Mouse (Mus musculus): Measurements from ENCODE around the gene Uap1l1. TPM values are rescaled to one million over a fixed set of nuclear protein-coding genes. Genes with fewer than 3 reads are reported as not detected.

The Uap1l1 gene
- polyA plus RNA-seq, 1 experiment from 2014 or later: 7.4 TPM

DNA sequence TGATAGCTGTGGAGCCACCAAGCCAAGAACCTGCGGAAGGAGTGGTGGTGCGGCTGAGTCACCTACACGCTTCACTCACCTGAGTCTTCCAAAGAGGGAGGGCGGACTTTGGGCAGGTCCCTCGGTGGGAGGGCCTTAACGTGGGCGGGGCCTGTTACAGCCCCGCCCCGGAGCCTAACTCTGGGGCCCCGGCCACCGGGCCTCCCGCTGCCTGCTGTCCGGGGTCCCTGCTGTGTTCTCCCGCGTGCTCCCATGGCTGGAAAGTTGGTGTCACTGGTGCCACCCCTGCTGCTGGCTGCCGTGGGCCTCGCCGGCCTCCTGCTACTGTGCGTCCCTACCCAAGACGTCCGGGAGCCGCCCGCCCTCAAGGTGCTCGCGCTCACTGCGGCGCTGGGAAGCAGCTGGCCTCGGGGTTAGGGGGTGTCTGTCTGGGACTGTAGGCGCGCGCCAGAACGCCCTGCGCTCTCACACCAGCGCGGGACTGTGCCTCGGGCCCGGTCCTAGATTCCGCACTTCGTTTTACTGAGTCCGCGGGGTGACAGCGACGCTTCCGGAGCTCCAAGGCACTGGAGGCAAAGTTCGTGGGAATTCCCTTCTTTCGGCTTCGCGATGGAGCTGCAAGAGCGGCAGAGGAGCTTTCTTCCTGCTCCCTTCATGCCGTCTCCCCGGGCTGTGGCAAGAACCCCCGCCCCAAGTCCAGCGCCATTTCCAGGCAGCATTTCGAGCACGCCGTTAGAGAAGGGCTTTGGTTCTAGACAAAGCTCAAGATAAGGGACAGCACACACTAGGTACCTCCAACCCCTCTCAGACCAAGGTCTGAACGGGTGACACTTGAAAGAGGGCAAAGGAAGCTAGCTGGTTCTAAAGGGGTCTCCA is 30.5 kb upstream of the Uap1l1 start, which contains the start of gene Entpd2:
Gene Entpd2, plus strand, starts transcription at position 154 of the 876 bp plus-strand sequence.
- under 1% methylated on average over 57 of the region's 57 CpGs for WGBS
- Histone ChIP-seq H3K9me3 (no peaks in the 10 kb centered on the region), H3K27ac (no peak within 1 kb of the TSS), H3K36me3 (no peaks in the 10 kb centered on the region), H3K4me1 (replicated peaks) (peaks cover 34% of the 10 kb centered on the region), H3K27me3 (ENCODE audit: insufficient read depth, poor library complexity, severe bottlenecking) (peaks cover 72% of the 10 kb centered on the region), H3K4me3 (peak within 1 kb of the TSS; percentile 53)
- peak; percentile 41 for DNase-seq (ENCODE audit: low spot score)

DNA sequence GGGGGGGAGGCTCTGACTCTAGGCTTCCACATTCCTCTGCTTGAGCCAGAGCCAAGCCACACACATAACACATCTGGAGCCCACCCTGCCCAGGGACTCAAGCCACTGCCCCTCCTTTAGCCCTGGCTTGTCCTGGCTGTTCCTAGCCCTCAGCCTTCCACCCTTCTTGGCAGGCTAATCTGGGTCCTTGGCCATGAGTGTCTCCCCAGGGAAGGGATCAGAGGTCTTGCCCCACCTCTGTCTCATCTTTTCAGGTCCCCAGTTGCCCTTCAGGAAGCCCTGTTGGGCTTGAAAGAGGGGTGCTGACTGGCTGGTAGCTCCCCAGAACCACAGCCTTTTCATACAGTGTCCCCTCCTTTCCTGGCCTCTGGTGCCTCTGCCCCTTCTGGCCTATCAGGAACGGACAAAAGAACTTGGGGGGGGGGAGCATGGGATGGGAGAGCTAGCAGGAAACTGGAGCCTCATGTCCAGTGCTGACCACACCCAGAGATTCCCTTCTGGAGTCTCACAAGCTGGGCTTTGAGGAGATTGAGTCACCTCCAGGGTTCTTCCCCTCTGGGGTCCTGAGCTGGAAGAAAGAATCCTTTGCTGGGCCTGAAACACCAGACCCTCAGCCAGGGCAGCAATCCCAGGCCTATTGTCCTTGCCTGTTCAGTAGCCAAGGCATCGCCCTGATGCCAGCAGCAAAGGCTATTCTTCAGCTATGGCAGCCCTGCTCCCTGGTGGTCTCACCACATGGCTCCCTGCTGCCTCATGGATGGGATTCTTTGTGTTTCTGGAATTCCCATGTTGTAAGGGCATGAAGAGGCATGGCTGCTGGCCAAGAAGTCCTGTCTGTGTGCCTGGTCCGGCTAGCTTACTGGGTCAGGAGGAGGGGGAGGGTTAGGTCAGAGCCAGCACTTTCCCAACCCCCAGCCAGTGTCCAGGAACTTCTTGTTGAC is 29.1 kb upstream of the Uap1l1 start:
- H3K4me3 ChIP-seq: no peak overlapping the region
- H3K9me3 ChIP-seq: no peaks in the 10 kb centered on the region
- no peak overlapping the region for H3K27ac ChIP-seq
- 34% methylated on average over 3 of the region's 3 CpGs for WGBS
- peaks cover 58% of the 10 kb centered on the region for H3K27me3 ChIP-seq (ENCODE audit: insufficient read depth, poor library complexity, severe bottlenecking)
- peaks cover 28% of the 10 kb centered on the region for H3K4me1 ChIP-seq (replicated peaks)
- DNase-seq (ENCODE audit: low spot score): no peak
- H3K36me3 ChIP-seq: no peaks in the 10 kb centered on the region

DNA sequence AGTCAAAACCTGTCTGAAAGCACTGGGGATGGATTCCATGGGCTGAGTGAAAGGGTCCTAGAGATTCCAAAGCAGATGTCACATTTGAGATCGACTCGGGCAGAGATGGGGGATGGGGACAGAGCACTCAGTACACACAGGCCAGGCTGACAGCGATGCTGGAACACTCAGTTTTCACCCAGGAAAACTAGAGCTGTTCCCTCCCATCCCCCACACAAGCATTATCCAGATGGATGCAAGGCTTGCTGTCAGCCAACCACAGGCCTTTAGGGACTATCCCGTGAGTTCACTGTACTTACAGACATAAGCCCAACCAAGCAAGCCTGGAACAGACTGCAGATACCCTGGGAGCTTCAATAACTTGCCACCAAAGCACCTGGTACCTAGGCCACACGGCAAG is 25.8 kb upstream of the Uap1l1 start:
- no peak for DNase-seq (ENCODE audit: low spot score)
- H3K9me3 ChIP-seq: no peaks in the 10 kb centered on the region
- H3K27me3 ChIP-seq (ENCODE audit: insufficient read depth, poor library complexity, severe bottlenecking): peaks cover 25% of the 10 kb centered on the region
- WGBS: 72% methylated on average over 5 of the region's 5 CpGs
- no peak overlapping the region for H3K4me3 ChIP-seq
- H3K36me3 ChIP-seq: no peaks in the 10 kb centered on the region
- H3K4me1 ChIP-seq (replicated peaks): peaks cover 20% of the 10 kb centered on the region
- H3K27ac ChIP-seq: no peak overlapping the region

DNA sequence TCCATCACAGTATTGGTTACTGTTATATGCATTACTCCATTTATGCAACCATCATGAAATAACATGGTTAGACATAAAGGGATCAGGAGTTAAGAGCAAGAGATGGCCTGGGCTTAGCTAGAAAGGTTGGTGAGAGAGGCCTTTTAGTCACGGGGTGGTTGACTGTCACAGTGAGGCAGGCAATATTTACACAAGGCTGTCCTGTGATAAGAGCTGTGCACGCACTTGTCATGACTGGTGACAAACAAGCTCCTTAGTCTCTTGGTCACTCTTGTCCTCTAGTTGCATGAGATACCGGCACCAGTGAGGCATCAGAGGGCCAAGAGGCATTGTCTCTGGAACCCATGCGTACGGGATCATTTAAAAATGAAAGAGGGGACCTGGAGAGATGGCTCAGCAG is 19.0 kb upstream of the Uap1l1 start:
- Histone ChIP-seq H3K27me3 (ENCODE audit: insufficient read depth, poor library complexity, severe bottlenecking) (no peaks in the 10 kb centered on the region), H3K4me3 (no peak overlapping the region), H3K9me3 (no peaks in the 10 kb centered on the region), H3K36me3 (no peaks in the 10 kb centered on the region), H3K4me1 (replicated peaks) (no peaks in the 10 kb centered on the region), H3K27ac (no peak overlapping the region)
- no peak for DNase-seq (ENCODE audit: low spot score)
- 81% methylated on average over 5 of the region's 5 CpGs for WGBS

DNA sequence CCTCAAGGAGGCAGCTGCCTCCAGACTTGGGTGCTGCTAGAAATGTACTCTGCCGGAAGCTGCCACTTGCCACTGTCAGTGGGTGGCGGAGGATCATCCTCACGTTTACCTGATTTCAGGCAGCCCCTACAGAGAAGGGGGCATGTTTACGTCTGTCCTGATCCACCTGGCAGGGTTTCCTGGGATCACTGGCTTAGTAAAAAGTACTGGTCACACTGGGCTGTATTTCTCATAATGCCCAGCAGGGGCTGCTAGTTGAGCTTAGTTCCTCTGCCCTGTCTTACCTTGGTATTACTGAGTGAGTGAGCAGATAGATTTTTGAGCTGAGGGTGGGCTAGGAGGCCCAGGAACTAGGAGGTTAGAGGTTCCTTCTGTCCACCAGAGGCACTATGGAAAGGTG is 11.1 kb upstream of the Uap1l1 start:
- no peaks in the 10 kb centered on the region for H3K9me3 ChIP-seq
- WGBS: 54% methylated on average over 4 of the region's 4 CpGs
- H3K27ac ChIP-seq: no peak overlapping the region
- DNase-seq (ENCODE audit: low spot score): peak; percentile 37
- peaks cover 49% of the 10 kb centered on the region for H3K36me3 ChIP-seq
- peaks cover 32% of the 10 kb centered on the region for H3K4me1 ChIP-seq (replicated peaks)
- no peaks in the 10 kb centered on the region for H3K27me3 ChIP-seq (ENCODE audit: insufficient read depth, poor library complexity, severe bottlenecking)
- no peak overlapping the region for H3K4me3 ChIP-seq

DNA sequence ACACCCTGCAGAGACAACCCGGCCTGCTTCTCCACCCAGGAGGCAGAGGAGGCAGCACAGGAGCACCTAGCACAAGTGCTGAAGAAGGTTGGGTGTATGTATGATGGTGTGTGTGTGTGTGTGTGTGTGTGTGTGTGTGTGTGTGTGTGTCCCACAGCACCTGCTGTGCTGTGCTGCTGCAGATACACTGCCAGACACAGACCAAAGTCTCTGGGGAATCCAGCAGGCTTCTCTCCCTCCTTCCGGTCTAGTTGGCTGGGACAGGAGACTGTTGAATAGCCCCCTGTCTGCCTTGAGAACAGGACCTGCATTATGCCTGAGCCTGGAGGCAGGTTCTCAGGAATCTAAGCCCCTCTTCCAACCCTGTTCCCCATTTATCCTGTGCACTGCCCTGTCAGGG is 7.9 kb upstream of the Uap1l1 start:
- H3K4me3 ChIP-seq: peak overlapping the region; percentile 91
- peaks cover 6% of the 10 kb centered on the region for H3K27me3 ChIP-seq (ENCODE audit: insufficient read depth, poor library complexity, severe bottlenecking)
- no peaks in the 10 kb centered on the region for H3K9me3 ChIP-seq
- H3K36me3 ChIP-seq: peaks cover 43% of the 10 kb centered on the region
- H3K4me1 ChIP-seq (replicated peaks): peaks cover 37% of the 10 kb centered on the region
- no peak for DNase-seq (ENCODE audit: low spot score)
- peak overlapping the region; percentile 94; the same call in 1 of the 2 replicates for H3K27ac ChIP-seq
- WGBS: 44% methylated on average over 2 of the region's 2 CpGs

DNA sequence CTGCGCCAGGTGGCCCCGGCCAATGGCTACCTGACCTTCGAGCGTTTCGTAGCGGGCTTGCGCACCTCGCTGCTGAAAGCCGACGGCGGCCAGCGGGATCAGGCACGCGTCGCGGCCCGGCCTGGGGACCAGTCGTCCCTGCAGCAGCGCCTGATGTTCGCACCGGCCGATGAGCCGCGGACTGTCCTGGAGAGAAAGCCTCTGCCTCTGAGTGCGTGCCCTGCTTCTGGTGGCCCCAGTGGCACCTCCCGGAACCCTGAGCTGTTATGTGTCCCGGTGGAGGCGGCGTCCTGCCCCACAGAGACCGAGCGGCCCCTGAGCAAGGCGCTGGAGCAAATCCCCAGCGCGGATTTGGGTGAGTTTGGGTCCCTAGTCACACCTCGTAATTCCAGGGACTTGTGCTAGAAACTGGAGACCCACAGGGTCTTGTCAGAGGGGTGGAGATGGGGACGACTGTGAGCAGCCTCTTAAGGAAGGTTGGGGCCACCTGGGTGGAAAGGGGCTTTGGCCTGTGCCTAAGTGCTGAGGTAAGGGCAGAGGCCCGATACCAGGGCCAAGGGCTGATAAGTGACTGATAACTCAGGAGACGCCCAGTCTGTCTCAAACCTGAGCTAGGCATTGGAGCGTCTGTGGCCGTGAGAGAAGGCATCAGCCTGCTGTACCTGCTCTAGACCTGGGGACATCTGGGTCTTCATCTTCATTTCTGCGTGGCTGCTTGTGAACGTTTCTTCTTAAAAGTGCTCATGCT is 7.3 kb upstream of the Uap1l1 start:
- H3K27ac ChIP-seq: peak overlapping the region; percentile 94
- no peaks in the 10 kb centered on the region for H3K9me3 ChIP-seq
- peaks cover 6% of the 10 kb centered on the region for H3K27me3 ChIP-seq (ENCODE audit: insufficient read depth, poor library complexity, severe bottlenecking)
- DNase-seq (ENCODE audit: low spot score): no peak
- H3K4me1 ChIP-seq (replicated peaks): peaks cover 37% of the 10 kb centered on the region
- WGBS: 2% methylated on average over 42 of the region's 42 CpGs
- peak overlapping the region; percentile 91 for H3K4me3 ChIP-seq
- H3K36me3 ChIP-seq: peaks cover 37% of the 10 kb centered on the region

DNA sequence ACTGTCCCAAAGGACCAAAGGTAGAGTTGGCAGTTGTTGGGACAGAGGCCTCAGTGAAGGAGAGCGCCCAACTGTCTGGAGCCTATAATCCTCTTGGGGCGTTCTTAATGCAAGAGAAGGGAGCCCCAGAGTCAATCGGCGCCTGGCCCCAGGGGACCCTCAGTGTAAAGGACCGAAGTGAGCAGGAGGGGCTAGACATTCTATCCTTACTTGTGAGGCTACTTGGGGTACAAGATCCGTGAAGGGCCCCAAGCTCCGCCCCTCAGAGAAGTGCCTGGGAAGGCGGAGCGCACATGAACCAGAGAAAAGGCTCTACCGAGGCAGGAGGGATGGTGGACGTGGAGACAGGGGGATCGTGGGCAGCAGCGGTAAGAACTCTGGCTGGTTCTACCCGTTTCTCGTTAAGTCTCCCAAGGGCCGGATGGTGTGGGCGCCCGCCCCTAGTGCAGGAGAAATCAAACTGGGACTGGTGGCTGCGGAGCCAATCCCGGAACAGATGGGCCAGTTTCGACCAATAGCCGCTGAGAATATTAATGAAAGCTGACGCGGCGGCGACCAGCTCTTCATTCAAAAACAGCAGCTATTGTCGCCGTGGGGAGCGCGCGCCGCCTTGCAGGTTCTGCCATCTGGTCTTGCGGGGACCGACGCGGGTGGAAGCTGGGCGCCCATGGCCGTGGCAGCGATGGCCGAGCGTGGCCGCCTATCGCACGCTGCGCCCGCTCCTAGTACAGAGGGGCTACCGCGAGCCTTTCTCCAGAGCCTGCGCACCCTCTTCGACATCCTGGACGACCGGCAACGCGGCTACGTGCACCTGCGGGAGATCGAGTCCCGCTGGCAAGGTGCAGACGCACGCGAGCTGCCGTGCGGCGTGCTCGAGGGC is 6.5 kb upstream of the Uap1l1 start, which contains the start of gene Sapcd2:
Gene Sapcd2, plus strand, starts transcription at position 558 of the 880 bp plus-strand sequence.
- Histone ChIP-seq H3K27ac (peak within 1 kb of the TSS; percentile 94), H3K9me3 (no peaks in the 10 kb centered on the region), H3K36me3 (peaks cover 29% of the 10 kb centered on the region), H3K27me3 (ENCODE audit: insufficient read depth, poor library complexity, severe bottlenecking) (peaks cover 6% of the 10 kb centered on the region), H3K4me1 (replicated peaks) (peaks cover 37% of the 10 kb centered on the region), H3K4me3 (peak within 1 kb of the TSS; percentile 91)
- WGBS: under 1% methylated on average over 65 of the region's 65 CpGs
- peak; percentile 92 for DNase-seq (ENCODE audit: low spot score)

DNA sequence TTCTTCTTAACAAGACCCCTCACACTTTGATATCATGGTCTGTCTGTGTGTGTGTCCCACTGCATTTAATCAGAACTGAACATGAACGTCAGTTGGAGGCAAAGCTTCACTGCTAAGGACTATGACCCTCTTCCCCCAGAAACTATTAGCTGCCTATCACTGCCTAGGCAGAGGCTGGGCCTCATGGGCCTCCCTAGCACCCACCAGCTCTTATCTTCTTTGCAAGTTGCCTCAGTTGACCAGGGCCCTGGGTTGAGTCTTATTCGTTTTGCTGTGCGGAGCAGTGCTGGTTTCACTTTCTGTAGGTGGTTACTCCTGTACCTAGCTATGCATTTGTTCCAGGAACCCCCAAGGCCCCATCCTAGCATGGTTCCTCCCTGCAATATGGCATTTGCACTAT is 4.5 kb upstream of the Uap1l1 start:
- H3K36me3 ChIP-seq: peaks cover 9% of the 10 kb centered on the region
- H3K4me1 ChIP-seq (replicated peaks): peaks cover 42% of the 10 kb centered on the region
- no peak for DNase-seq (ENCODE audit: low spot score)
- peaks cover 25% of the 10 kb centered on the region for H3K27me3 ChIP-seq (ENCODE audit: insufficient read depth, poor library complexity, severe bottlenecking)
- no peak overlapping the region for H3K4me3 ChIP-seq
- WGBS: 89% methylated on average over 3 of the region's 3 CpGs
- no peaks in the 10 kb centered on the region for H3K9me3 ChIP-seq
- no peak overlapping the region for H3K27ac ChIP-seq

DNA sequence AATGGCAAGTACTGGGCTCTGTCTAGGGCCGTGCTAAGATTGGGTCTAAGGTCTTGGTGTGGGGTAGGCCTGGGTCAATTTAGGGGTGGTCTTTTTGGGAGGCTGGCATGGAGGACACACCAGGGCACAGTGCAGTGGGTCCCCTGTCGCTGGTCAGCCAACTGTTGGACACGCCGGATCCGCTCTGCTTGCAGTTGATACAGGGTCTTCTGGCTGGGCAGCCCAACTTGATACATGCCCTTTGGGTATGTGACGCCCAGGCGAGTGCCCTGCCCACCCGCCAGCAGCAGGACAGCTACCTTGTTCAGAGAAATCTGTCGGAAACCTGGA is 756 bp downstream of the Uap1l1 start:
- Histone ChIP-seq H3K27me3 (ENCODE audit: insufficient read depth, poor library complexity, severe bottlenecking) (peaks cover 53% of the 10 kb centered on the region), H3K4me1 (replicated peaks) (peaks cover 12% of the 10 kb centered on the region), H3K9me3 (no peaks in the 10 kb centered on the region), H3K36me3 (no peaks in the 10 kb centered on the region), H3K4me3 (peak overlapping the region; percentile 66), H3K27ac (no peak overlapping the region)
- 25% methylated on average over 9 of the region's 9 CpGs for WGBS
- no peak for DNase-seq (ENCODE audit: low spot score)

DNA sequence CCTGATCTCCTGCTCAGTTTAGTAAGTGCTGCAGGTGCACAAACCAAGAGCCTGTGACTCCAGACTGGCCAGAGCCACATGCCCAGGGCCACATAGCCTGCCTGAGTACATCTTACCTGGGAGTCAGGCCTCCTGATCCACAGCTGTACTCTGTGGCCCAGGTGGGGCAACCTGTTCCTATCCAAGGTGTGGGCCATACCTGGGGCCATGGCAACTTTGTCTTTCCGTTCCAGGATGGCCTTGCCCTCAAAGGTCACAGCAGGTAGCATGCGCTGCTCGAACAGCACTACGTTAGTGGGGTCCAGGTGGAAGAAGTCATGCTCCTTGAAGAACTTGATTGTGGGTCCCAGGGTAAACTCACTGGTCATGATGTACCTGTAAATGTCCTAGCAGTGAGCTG is 1.2 kb downstream of the Uap1l1 start:
- Histone ChIP-seq H3K27ac (no peak overlapping the region), H3K4me1 (replicated peaks) (peaks cover 12% of the 10 kb centered on the region), H3K27me3 (ENCODE audit: insufficient read depth, poor library complexity, severe bottlenecking) (peaks cover 51% of the 10 kb centered on the region), H3K9me3 (no peaks in the 10 kb centered on the region), H3K4me3 (peak overlapping the region; percentile 66), H3K36me3 (no peaks in the 10 kb centered on the region)
- DNase-seq (ENCODE audit: low spot score): no peak
- 80% methylated on average over 4 of the region's 4 CpGs for WGBS

Data from hindbrain, embryonic 10.5 days (tissue).